Mouse (Mus musculus): Measurements from ENCODE around the gene Dctd. TPM values are rescaled to one million over a fixed set of nuclear protein-coding genes. Genes with fewer than 3 reads are reported as not detected.
"Not testable (repeated sequence)": the region's sequence is repeated elsewhere in the genome, so short reads cannot be mapped to it uniquely, and the experiment has no call there.

The Dctd gene
- total RNA-seq, 2 experiments from 2014 or later, result 8.7 to 9.7 TPM

- intact Hi-C loops (cut with DNase I), result no loop called here
- DNase-seq (ENCODE audit: extremely low spot score in 1 of 2, low spot score in 2 of 2), result no peak
These were observed 38.1 kb downstream of the Dctd start for GRCm38 (mm10) chr8:48136804-48137650.

- intact Hi-C loops (cut with DNase I), result no loop called here
- DNase-seq (ENCODE audit: extremely low spot score in 1 of 2, low spot score in 2 of 2), result no peak
These were observed 38.7 kb downstream of the Dctd start for GRCm38 (mm10) chr8:48137651-48137937.

DNA sequence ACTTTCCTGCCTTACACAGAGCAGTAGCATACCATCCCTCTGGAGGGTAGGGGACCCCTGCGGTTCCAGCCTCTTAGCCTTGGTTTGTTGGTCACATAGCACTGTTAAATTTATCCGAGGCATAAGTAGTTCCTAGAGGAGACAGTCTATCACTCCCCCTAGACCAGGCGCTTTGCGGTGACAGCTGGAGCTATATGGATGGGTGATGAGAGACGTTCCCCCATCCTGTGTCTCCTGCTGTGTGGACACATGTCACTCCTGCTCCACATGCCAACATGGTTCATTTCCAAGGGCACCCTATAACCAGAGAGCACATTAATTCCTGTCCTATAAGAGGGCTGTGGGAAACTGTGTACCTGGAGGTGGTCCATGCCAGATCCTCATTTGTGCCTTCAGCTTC is 42.1 kb downstream of the Dctd start:
- no peak for DNase-seq (ENCODE audit: extremely low spot score in 1 of 2, low spot score in 2 of 2)
- intact Hi-C loops (cut with DNase I), result no loop called here

- DNase-seq (ENCODE audit: extremely low spot score in 1 of 2, low spot score in 2 of 2), result no peak
- intact Hi-C loops (cut with DNase I), result no loop called here
These were observed 46.9 kb downstream of the Dctd start for GRCm38 (mm10) chr8:48145766-48146165.

GRCm38 (mm10) chr8:48146449-48146848 is 47.6 kb downstream of the Dctd start:
- intact Hi-C loops (cut with DNase I), result no loop called here
- DNase-seq (ENCODE audit: extremely low spot score in 1 of 2, low spot score in 2 of 2), result peak in 1 of 2 experiments; percentile 35

DNA sequence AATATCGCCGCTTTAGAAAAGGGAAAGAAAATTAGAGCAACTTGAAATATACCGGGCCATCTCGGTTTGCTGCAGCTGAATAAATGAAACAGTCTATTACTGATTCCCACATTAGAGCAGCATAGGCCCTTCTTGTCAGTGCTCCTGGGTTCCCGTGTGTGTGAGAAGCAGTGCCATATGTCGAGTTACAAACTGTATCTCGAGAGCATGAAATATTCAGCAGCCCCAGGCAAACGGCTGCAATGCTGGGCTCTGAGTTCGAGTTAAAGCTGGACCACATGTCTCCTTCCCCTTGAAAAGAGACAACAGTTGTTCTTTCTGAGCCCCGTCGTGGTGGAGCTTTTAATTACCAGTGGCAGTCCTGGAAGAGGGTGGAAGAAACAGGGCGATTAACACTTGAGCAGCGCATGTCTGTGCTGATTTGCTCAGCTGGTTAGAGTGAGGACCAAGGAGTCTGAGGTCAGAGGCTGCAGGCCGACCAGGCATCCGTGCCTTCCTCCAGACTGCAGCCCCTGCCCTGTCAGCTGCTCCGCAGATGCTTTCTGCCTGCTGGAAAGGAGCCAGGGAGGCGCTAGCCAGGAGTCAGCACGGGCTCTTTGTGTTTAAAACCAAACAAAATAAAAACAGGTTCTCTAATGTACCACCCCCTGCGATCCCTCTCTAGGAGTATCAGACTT is 53.3 kb downstream of the Dctd start:
- DNase-seq (ENCODE audit: extremely low spot score in 1 of 2, low spot score in 2 of 2), result peak; percentile 22 to 77
- intact Hi-C loops (cut with DNase I), result no loop called here

GRCm38 (mm10) chr8:48153360-48154121 is 54.6 kb downstream of the Dctd start:
- intact Hi-C loops (cut with DNase I), result no loop called here
- peak; percentile 78 to 83 for DNase-seq (ENCODE audit: extremely low spot score in 1 of 2, low spot score in 2 of 2)

GRCm38 (mm10) chr8:48157718-48158117 is 58.8 kb downstream of the Dctd start:
- intact Hi-C loops (cut with DNase I), result no loop called here
- no peak for DNase-seq (ENCODE audit: extremely low spot score in 1 of 2, low spot score in 2 of 2)

GRCm38 (mm10) chr8:48158560-48159217 is 59.8 kb downstream of the Dctd start:
- no peak for DNase-seq (ENCODE audit: extremely low spot score in 1 of 2, low spot score in 2 of 2)
- intact Hi-C loops (cut with DNase I), result no loop called here

DNA sequence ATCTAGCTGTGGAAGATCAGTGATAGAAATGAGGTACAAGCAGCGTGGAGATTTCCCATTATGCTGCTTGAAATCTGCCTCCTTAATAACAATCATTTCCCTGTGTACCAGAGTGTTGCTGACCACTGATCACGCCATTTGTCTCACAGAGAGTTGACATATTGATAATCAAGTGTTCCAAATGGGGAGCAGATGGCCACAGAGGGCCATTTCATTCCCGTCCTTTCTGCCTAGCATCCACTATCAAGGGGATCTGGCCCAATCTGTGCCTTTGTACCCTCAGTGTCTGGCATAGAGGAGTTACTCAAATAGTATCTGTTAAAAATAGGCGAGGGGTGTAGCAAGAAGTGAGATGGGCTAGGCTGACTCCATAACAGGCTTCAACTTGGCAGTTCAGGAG is 78.5 kb downstream of the Dctd start:
- intact Hi-C loops (cut with DNase I), result no loop called here
- no peak for DNase-seq (ENCODE audit: extremely low spot score in 1 of 2, low spot score in 2 of 2)

DNA sequence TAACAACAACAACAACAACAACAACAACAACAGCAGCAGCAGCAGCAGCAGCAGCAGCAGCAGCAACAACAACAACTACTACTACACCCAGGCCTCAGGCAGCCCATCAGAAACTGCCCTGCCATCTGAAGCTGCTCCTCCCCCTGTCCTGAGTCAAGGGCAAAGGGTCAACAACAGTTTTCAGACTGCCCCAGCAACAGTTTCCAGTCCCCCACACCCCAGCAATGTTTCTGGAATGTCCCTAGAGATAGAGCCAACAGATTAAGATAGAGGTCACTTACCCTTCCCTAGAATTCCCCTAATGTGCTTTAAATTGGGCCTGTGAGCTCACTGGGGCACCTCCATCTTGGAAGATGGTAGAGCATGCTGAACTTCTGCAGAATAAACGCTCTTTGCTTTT is 79.0 kb downstream of the Dctd start:
- intact Hi-C loops (cut with DNase I), result no loop called here
- no peak for DNase-seq (ENCODE audit: extremely low spot score in 1 of 2, low spot score in 2 of 2)

DNA sequence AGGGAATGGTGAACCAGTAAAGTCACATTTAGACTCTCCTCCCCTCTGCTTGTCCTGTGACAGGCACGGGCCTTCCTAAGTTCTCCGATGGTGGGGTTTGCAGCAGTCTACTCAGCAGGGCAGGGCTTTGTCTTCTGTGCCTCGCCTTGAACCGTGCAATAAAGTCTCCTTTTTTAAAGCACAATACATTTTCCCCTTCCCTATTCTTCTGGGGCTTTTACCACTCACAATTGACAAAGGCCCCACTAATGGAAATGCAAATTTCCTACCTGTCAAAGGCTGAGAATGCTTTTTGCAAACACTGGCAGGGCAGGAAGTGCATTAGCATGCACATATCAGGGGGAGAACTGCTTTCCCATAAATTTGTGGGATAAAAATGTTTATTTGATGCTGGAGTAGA is 80.1 kb downstream of the Dctd start:
- no peak for DNase-seq (ENCODE audit: extremely low spot score in 1 of 2, low spot score in 2 of 2)
- intact Hi-C loops (cut with DNase I), result no loop called here

DNA sequence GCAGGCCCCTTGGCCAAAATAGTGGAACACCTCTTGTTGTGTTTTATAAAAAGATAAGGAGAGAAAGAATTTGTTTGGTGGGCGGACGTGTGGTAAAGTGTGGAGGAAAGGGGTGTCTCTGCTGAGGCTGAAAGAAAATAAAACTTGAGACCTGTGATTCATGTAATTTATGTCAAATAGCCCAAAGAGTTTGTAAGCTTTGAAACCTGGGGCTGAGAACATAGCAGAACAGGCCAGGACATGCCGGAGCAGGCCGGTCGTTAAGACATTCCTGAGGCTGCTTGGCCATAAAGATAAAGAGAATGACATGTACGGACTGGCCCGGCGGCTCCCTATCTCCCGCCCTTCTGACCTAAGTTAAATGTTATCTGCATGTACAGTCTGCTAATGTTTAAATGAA is 81.3 kb downstream of the Dctd start:
- DNase-seq (ENCODE audit: extremely low spot score in 1 of 2, low spot score in 2 of 2); intact Hi-C loops (cut with DNase I): not testable (repeated sequence)

- intact Hi-C loops (cut with DNase I), result no loop called here
- DNase-seq (ENCODE audit: extremely low spot score in 1 of 2, low spot score in 2 of 2), result no peak
These were observed 82.1 kb downstream of the Dctd start for GRCm38 (mm10) chr8:48181000-48181399.

GRCm38 (mm10) chr8:48183758-48184157 is 84.9 kb downstream of the Dctd start:
- intact Hi-C loops (cut with DNase I), result no loop called here

DNA sequence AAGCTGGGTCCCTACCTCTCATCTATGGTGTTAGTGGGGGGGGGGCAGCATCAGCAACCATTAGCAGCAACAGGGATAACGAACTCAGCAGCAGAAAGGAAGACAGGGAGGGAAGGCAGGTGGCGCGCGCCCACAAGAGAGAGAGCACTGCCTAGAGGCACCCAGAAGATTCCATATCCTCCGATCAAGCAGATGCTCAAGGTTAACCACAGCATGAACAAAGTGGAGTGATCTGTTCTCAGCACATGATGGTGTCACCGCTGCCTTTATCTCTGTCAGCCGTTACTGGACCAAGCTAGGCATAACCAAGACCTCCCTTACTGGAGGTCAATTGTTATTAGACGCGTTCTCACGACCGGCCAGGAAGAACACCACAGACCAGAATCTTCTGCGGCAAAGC is 89.7 kb downstream of the Dctd start:
- intact Hi-C loops (cut with DNase I), result no loop called here
- no peak for DNase-seq (ENCODE audit: extremely low spot score in 1 of 2, low spot score in 2 of 2)

More at GRCm38 (mm10) chr8:48183758-48184157, 84.9 kb downstream of the Dctd start:
- DNase-seq (ENCODE audit: extremely low spot score in 1 of 2, low spot score in 2 of 2), result no peak

DNA sequence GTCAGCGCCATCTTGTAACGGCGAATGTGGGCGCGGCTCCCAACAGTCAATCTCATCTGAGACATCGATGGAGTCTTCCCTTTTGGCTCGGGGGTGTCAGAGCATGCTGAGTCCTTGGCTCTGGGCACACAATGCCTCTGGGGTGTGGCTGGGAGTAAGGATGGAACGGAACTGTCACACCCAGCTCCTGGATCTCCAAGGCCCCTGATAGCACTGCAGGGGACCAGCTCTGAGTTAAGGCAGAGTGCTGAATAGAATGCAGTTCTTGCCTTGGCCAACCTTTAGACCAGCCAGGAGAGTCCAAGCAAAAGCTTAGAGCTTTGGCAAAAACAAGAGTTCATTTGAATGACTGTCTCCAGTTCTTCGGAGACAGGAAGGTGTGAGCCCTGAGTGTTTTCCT is 97.1 kb downstream of the Dctd start:
- intact Hi-C loops (cut with DNase I), result no loop called here
- no peak for DNase-seq (ENCODE audit: extremely low spot score in 1 of 2, low spot score in 2 of 2)

DNA sequence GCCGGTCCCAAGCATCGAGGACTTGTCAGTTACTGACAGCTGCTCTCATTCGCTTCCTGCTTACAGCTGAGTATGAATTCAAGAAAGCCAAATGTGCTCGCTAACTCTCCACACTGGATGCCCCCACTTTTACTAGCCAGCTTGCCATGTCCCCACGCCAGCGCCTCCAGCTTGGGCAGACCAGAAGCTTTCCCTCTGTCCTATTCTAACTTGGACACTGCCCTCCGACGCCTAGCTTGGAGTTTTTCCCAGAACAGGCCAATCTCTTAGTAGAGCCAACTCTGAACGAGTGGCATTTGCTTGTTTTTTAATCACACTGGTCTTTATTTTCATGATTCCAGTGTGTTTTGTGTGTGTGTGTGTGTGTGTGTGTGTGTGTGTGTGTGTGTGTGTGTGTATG is 100.3 kb downstream of the Dctd start:
- no peak for DNase-seq (ENCODE audit: extremely low spot score in 1 of 2, low spot score in 2 of 2)
- intact Hi-C loops (cut with DNase I), result no loop called here

DNA sequence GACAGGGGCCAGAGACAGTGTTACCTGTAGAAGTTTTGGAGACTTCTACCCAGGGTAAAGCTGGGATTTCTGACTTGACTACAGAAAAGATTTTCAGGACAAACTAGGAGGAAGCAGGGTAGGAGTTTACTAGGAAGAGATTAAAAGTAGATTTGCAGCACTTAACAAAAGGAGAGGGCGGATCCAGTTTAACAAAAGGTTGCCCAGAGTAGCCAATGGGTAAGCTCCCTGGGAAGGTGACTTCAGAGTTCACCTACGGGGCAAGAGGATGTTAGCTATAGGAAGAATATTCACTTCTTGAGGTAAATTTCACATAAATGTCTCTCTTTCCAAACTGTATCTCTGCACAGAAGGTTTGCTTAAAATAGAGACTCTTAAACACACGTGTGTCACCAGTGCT is 103.7 kb downstream of the Dctd start:
- DNase-seq (ENCODE audit: extremely low spot score in 1 of 2, low spot score in 2 of 2), result no peak
- intact Hi-C loops (cut with DNase I), result no loop called here

All from left cerebral cortex, postnatal 10 days (tissue).